Mouse (Mus musculus): ENCODE measurements around the gene Sh3tc1. TPM values are rescaled to one million over a fixed set of nuclear protein-coding genes. Genes with fewer than 3 reads are reported as not detected.

The Sh3tc1 gene
- polyA plus RNA-seq, 1 experiment from 2014 or later = 3.6 TPM

DNA sequence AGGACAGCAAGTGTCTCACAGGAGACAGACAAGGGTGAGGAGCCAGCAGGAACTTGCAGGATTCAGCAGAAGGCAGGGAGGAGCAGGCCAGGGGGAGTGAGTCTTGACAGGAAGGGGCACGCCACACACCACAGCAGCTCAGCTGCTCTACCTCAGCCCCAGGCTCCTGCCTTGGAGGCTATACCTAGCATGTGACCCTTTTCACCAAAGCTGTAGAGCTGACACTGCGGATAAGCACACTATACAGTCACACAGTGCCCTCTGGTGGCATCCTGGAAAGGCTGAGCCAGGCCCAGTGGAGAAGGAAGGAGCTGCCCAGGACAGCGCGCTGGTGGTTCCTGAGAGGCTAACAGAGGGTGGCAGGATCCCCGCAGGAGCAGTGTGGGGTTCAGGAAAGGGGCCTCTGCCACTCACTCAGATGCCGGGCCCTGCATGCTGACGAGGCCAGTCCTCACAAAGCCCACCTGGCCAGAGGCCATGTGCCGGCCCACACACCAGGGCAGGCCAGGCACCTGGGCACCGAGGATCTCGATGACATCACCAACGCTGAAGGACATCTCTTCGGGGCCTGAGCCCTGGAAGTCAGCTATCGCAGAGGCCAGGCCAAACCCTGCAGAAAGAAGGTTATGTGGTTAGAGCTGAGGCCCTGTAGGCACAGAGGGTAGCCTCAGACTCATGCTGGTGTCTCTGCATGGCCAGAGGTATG, 26.0 kb downstream of the Sh3tc1 start:
- Histone ChIP-seq H3K9ac (no peak overlapping the region), H3K27me3 (replicated peaks) (0 out of 2 replicates have a peak, but pooled peaks cover 3% of the 10 kb centered on the region), H3K4me3 (no peak overlapping the region), H3K4me2 (replicated peaks) (no peak overlapping the region), H3K9me3 (no peaks in the 10 kb centered on the region), H3K27ac (no peak overlapping the region), H3K4me1 (no peaks in the 10 kb centered on the region), H3K36me3 (no peaks in the 10 kb centered on the region)
- peak; percentile 76 for ATAC-seq (ENCODE audit: low FRiP score, low read depth)
- 54% methylated on average over 13 of the region's 13 CpGs for WGBS

DNA sequence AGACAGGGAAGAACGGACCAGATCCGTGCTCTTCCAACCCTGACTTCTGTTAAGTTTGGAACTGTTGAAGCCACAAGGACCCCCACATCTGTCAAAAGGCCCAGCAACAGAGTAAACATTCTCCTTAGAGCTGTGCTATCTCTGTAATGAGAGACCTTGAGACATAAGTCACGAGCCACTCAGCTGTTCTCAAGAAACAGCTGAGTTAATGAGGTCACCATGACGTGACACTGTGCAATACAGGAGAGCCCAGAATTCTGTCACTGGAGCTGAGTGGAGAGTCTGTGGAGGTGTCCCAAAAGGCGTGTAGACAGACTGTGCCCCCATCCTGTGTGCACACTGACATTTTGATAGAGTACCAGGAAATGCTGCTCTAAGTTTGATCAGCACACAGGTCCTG, 27.3 kb downstream of the Sh3tc1 start:
- ATAC-seq (ENCODE audit: low FRiP score, low read depth) = no peak
- H3K4me2 ChIP-seq (replicated peaks) = no peak overlapping the region
- no peaks in the 10 kb centered on the region for H3K4me1 ChIP-seq
- no peak overlapping the region for H3K9ac ChIP-seq
- no peak overlapping the region for H3K27ac ChIP-seq
- H3K4me3 ChIP-seq = no peak overlapping the region
- no peaks in the 10 kb centered on the region for H3K9me3 ChIP-seq
- no peaks in the 10 kb centered on the region for H3K36me3 ChIP-seq
- WGBS = 72% methylated on average over 5 of the region's 5 CpGs
- H3K27me3 ChIP-seq (replicated peaks) = 0 out of 2 replicates have a peak, but pooled peaks cover 3% of the 10 kb centered on the region

DNA sequence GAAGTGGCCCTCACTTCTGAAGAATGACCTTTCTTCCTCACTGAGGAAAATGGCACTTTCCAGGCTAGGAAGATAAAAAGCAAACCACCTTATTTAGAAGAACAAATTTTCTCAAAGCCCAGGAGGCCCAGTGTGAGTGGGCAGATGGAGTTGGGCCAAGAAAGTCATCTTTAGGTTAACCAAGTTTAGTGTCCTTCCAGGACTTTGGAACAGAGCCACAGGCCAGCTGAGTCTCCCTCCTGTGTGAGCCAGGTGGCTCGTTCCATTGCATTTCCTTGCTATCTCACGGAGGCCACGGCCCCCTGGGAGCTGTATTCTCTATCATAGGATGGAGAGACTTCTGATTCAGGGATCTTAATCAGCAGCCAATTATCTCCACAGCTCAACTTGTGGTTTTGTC, 28.9 kb downstream of the Sh3tc1 start:
- no peak overlapping the region for H3K27ac ChIP-seq
- no peaks in the 10 kb centered on the region for H3K9me3 ChIP-seq
- ATAC-seq (ENCODE audit: low FRiP score, low read depth) = no peak
- WGBS = 70% methylated on average over 3 of the region's 3 CpGs
- no peak overlapping the region for H3K4me2 ChIP-seq (replicated peaks)
- no peak overlapping the region for H3K9ac ChIP-seq
- H3K27me3 ChIP-seq (replicated peaks) = 0 out of 2 replicates have a peak, but pooled peaks cover 3% of the 10 kb centered on the region
- H3K4me1 ChIP-seq = no peaks in the 10 kb centered on the region
- H3K4me3 ChIP-seq = no peak overlapping the region
- no peaks in the 10 kb centered on the region for H3K36me3 ChIP-seq

DNA sequence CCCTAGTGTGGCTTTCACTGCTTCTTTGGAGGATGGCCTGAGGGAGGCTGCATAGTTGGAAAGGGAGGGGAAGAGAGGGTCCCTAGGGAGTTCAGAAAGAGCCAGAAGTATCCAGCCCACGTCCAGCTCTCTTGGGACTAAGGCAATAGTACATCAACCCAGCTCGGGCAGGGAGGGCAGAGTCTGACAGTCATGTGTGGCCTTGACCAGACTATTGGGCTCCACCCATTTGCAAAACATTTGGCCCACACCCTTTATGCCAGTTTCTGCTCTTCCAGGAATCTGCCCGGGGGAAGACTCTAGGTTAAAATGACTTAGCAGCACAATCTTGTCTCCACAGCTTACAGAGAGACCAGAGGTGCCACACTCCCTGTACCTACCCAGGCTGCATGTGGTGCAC, 29.3 kb downstream of the Sh3tc1 start:
- H3K4me3 ChIP-seq = no peak overlapping the region
- no peak overlapping the region for H3K9ac ChIP-seq
- H3K4me2 ChIP-seq (replicated peaks) = no peak overlapping the region
- 0 out of 2 replicates have a peak, but pooled peaks cover 3% of the 10 kb centered on the region for H3K27me3 ChIP-seq (replicated peaks)
- 74% methylated on average over 3 of the region's 3 CpGs for WGBS
- H3K9me3 ChIP-seq = no peaks in the 10 kb centered on the region
- H3K4me1 ChIP-seq = no peaks in the 10 kb centered on the region
- no peak for ATAC-seq (ENCODE audit: low FRiP score, low read depth)
- no peaks in the 10 kb centered on the region for H3K36me3 ChIP-seq
- H3K27ac ChIP-seq = no peak overlapping the region

DNA sequence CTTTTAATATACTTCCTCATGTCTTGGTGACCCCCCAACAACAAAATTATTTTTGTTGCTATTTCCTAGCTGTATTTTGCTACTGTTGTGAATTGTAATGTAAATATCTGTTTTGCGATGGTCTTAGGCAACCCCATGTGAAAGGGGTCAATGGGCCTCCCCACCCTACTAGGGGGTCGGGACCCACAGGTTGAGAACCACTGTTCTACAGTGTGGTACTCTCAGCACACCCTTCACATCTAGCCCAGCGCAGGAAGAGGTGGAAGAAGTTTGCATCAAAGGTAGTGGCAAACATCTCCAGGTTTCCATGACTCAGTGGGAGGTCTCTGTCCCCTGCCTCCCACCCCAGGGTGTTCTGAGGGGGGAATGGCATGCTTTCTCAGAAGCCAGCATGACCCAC, 34.4 kb downstream of the Sh3tc1 start:
- Histone ChIP-seq H3K4me2 (replicated peaks) (no peak overlapping the region), H3K9me3 (no peaks in the 10 kb centered on the region), H3K36me3 (no peaks in the 10 kb centered on the region), H3K4me3 (no peak overlapping the region), H3K27me3 (replicated peaks) (no peaks in the 10 kb centered on the region), H3K9ac (no peak overlapping the region), H3K4me1 (no peaks in the 10 kb centered on the region), H3K27ac (no peak overlapping the region)
- WGBS = 85% methylated on average over 3 of the region's 3 CpGs
- ATAC-seq (ENCODE audit: low FRiP score, low read depth) = no peak

DNA sequence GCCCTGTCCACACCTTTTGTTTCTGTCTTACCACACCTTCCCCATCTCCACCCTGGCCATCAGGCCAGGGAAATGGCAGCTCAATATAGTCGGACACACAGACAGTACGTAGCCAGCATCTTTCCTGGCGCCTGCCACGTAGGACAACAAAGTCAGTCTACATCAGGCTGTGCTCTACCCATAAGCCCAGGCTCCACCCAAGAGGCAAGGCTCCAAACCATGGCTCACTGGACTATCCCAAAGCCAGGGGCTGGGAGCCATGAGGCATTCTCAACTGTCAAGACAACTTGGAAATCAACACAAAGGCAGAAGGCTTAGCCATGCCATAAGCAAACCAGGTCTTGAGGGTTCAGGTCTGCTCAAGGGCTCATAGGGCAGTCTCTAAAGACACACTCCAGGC, 36.0 kb downstream of the Sh3tc1 start:
- Histone ChIP-seq H3K4me3 (no peak overlapping the region), H3K9ac (no peak overlapping the region), H3K27ac (no peak overlapping the region), H3K4me1 (no peaks in the 10 kb centered on the region), H3K27me3 (replicated peaks) (no peaks in the 10 kb centered on the region), H3K36me3 (no peaks in the 10 kb centered on the region), H3K9me3 (no peaks in the 10 kb centered on the region), H3K4me2 (replicated peaks) (no peak overlapping the region)
- no peak for ATAC-seq (ENCODE audit: low FRiP score, low read depth)
- WGBS = 92% methylated on average over 4 of the region's 4 CpGs

DNA sequence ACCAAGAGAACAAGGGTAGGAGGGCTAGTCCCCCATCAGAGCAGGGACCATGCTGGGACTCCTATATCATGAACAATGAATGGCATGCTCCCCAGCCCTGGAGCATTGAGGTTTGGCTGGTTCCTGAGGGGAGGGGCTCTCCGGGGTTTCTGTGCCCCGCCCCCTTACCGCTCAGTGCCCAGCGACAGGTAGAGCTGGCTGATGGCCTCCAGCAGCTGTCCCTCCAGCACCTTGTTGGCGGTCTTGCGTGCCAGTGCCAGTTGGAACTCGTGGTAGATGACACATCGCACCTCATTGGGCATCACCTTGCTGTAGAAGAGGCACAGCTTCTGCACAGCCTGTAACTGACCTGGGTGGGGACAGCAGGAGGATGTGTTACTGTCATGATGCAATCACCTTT, 36.6 kb downstream of the Sh3tc1 start:
- 87% methylated on average over 8 of the region's 8 CpGs for WGBS
- Histone ChIP-seq H3K27me3 (replicated peaks) (no peaks in the 10 kb centered on the region), H3K4me3 (no peak overlapping the region), H3K27ac (no peak overlapping the region), H3K9ac (no peak overlapping the region), H3K9me3 (no peaks in the 10 kb centered on the region), H3K4me2 (replicated peaks) (no peak overlapping the region), H3K4me1 (no peaks in the 10 kb centered on the region), H3K36me3 (no peaks in the 10 kb centered on the region)
- ATAC-seq (ENCODE audit: low FRiP score, low read depth) = no peak

DNA sequence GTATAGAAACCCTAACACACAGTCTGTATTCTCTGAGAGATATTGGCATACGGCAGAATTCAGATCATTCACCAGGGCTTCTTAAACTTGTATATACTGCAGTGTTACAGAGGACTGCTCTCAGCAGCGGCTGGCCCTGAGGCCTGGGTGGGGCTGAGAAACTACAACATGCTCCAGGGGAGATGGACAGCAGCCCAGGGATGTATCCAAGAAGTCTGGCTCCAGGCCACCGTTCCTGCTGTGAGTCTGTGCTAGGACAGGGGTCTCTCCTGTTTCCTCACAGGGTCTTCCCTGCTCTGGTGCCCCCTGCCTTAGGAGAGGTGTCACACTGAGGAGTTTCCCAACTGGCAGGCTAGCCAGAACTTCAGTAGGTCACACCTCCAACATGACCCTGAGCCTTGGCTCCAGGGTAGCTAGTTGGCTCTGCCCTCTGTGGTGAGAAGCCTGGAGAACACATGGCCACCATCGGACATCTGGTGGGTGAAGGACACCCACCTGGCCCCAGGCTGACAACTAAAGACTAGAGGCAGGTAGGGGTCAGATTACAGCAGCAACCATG, 37.1 kb downstream of the Sh3tc1 start:
- 88% methylated on average over 4 of the region's 4 CpGs for WGBS
- ATAC-seq (ENCODE audit: low FRiP score, low read depth) = no peak

DNA sequence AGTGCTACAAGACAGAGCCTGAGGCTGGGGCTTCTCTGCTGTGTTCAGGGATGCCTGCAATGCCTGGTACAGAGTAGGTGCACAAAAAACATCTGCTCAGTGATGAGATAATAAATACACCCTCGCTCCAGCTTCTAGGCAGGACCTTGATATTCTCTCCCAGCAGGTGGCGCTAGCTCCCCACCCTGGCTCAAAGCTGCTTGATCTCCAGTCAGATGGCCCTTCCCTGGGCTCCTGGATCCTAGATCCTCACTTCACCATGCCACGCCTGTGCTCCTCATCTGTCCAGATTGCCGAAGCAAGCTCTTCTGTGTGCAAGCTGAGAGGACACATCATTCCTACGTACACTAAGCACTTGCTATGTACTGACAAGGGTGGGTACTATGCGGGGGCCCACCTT, 38.7 kb downstream of the Sh3tc1 start:
- no peaks in the 10 kb centered on the region for H3K27me3 ChIP-seq (replicated peaks)
- WGBS = 49% methylated on average over 6 of the region's 6 CpGs

More for the DNA sequence above, 37.1 kb downstream of the Sh3tc1 start:
- no peaks in the 10 kb centered on the region for H3K9me3 ChIP-seq
- no peak overlapping the region for H3K9ac ChIP-seq
- H3K27ac ChIP-seq = no peak overlapping the region
- H3K4me1 ChIP-seq = no peaks in the 10 kb centered on the region
- H3K27me3 ChIP-seq (replicated peaks) = no peaks in the 10 kb centered on the region
- no peaks in the 10 kb centered on the region for H3K36me3 ChIP-seq
- H3K4me2 ChIP-seq (replicated peaks) = no peak overlapping the region
- no peak overlapping the region for H3K4me3 ChIP-seq

DNA sequence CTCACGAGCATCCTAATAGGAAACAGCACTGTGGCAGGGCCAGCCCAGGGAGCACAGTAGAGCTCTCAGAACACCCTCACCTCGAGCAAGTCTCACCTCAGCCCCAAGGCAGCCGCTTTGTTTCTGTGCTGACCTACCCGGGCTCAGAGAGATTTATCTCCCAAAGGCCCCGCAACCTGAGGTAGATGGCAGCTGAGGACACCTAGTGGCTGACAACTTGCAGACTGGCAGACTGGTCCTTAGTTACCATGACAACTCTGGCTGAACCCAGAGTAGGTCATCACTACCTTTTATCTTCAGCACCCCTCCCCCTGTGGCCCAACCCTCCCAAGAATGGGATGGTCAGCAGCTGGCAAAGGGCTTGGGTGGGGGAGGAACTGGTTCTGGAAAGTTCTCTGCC, 44.0 kb downstream of the Sh3tc1 start:
- H3K27me3 ChIP-seq (replicated peaks) = no peaks in the 10 kb centered on the region
- H3K9me3 ChIP-seq = no peaks in the 10 kb centered on the region
- no peak overlapping the region for H3K4me2 ChIP-seq (replicated peaks)
- no peak overlapping the region for H3K4me3 ChIP-seq
- no peak overlapping the region for H3K27ac ChIP-seq
- ATAC-seq (ENCODE audit: low FRiP score, low read depth) = no peak
- H3K36me3 ChIP-seq = no peaks in the 10 kb centered on the region
- H3K4me1 ChIP-seq = no peaks in the 10 kb centered on the region
- no peak overlapping the region for H3K9ac ChIP-seq
- 25% methylated on average over 5 of the region's 5 CpGs for WGBS

More for the DNA sequence above, 38.7 kb downstream of the Sh3tc1 start:
- H3K4me2 ChIP-seq (replicated peaks) = no peak overlapping the region
- H3K9me3 ChIP-seq = no peaks in the 10 kb centered on the region
- no peak for ATAC-seq (ENCODE audit: low FRiP score, low read depth)
- H3K4me3 ChIP-seq = no peak overlapping the region
- no peaks in the 10 kb centered on the region for H3K36me3 ChIP-seq
- H3K9ac ChIP-seq = no peak overlapping the region
- H3K4me1 ChIP-seq = no peaks in the 10 kb centered on the region
- H3K27ac ChIP-seq = no peak overlapping the region

DNA sequence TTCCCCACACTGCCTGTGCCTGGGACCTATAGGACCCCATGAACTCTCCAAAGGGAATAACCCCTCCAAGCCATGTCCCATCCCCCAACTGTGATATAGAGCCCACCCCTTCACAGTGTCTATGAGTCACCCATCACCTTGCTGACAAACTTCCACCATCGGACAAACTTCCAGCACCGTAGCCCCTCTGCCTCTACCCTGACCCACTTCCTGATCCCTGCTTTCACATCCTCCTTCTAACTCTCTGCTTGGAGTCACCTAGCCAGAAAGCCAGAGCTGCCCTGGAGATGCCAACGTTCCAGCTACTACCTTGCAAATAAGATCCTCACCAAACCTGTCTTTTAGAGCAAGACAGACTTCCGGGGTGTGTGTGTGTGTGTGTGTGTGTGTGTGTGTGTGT, 46.1 kb downstream of the Sh3tc1 start:
- WGBS = 81% methylated on average over 4 of the region's 4 CpGs
- Histone ChIP-seq H3K27me3 (replicated peaks) (no peaks in the 10 kb centered on the region), H3K27ac (no peak overlapping the region), H3K36me3 (no peaks in the 10 kb centered on the region), H3K4me3 (no peak overlapping the region), H3K9me3 (no peaks in the 10 kb centered on the region), H3K9ac (no peak overlapping the region), H3K4me2 (replicated peaks) (no peak overlapping the region), H3K4me1 (no peaks in the 10 kb centered on the region)
- no peak for ATAC-seq (ENCODE audit: low FRiP score, low read depth)

DNA sequence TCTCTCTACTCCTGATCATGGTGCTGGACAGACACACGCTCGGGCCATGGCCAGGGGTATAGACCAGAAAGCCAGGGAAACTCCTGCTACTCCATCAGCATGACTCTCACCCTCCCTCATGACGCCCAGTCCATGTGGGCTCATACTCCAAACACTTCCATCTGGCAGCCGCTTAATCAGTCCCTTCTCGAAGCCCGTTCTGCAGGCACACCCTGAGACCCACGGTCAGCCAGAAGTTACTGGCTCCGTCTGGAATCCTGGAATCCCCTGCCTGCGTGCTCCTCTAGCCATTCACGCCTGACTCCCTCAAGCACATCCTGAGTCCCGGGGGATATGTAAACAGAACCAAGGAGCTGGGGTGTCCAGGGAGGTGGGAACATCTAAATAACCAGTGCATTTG, 48.5 kb downstream of the Sh3tc1 start:
- Histone ChIP-seq H3K4me1 (no peaks in the 10 kb centered on the region; the same call in 1 of the 2 replicates), H3K27me3 (replicated peaks) (no peaks in the 10 kb centered on the region), H3K4me3 (no peak overlapping the region), H3K36me3 (no peaks in the 10 kb centered on the region), H3K9me3 (no peaks in the 10 kb centered on the region), H3K27ac (no peak overlapping the region), H3K4me2 (replicated peaks) (no peak overlapping the region), H3K9ac (no peak overlapping the region)
- WGBS = 71% methylated on average over 11 of the region's 11 CpGs
- ATAC-seq (ENCODE audit: low FRiP score, low read depth) = no peak
